Mouse (Mus musculus) stomach, adult 2 months (tissue): ENCODE data around the gene Pgam1. TPM values are rescaled to one million over a fixed set of nuclear protein-coding genes. Genes with fewer than 3 reads are reported as not detected.

Source experiments
- polyA plus RNA-seq: library from polyadenylated mRNA; depleted of rRNA; stranded (reverse); fragments of >200 nt; gene quantifications from 2 replicates; pipeline ENCODE4 v1.2.3, GENCODE M21; 2012; rRNA removed

The Pgam1 gene
- polyA plus RNA-seq, result 105 and 148 TPM in 2 replicates

DNA sequence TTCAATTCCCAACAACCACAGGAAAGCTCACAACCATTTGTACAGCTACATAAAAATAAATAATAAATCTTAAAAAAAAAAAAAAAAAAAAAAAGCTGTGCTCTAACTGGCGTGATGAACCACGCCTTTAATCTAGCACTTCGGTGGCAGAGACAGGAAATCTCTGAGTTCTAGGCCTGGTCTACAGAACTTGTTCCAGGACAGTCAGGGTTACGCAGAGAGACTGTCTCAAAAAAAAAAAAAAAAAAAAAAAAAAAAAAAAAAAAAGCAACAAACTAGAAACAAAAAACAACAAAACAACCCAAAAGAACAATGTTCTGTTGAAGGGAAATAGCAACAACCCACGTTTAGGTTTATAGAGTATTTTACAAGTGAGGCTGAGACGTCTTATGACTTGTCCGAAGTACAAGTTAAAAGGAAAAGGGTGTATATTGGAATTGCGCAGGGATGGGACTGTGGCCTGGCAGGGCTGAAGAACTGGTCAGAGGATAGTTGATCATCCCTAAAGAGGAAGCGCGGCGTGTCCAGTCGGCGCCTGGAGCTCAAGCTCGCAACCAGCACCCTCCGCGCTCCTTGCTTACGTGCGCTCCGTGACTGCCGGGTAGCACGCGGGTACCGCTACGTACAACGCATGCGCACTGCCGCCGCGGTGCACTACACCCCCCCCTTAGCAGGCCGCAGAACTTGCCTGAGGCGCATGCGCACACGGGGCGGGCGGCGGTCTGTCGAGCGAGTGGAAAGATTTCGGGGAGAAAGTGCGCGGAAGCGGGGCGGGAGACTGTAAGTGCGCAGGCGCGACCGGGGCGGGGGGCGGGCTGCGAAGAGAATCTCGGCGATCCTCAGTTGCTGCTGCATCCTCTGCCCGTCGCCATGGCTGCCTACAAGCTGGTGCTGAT lies at the start of gene Pgam1:
Gene Pgam1 (plus strand): TSS at position 746 of the 896 bp plus-strand sequence.

DNA sequence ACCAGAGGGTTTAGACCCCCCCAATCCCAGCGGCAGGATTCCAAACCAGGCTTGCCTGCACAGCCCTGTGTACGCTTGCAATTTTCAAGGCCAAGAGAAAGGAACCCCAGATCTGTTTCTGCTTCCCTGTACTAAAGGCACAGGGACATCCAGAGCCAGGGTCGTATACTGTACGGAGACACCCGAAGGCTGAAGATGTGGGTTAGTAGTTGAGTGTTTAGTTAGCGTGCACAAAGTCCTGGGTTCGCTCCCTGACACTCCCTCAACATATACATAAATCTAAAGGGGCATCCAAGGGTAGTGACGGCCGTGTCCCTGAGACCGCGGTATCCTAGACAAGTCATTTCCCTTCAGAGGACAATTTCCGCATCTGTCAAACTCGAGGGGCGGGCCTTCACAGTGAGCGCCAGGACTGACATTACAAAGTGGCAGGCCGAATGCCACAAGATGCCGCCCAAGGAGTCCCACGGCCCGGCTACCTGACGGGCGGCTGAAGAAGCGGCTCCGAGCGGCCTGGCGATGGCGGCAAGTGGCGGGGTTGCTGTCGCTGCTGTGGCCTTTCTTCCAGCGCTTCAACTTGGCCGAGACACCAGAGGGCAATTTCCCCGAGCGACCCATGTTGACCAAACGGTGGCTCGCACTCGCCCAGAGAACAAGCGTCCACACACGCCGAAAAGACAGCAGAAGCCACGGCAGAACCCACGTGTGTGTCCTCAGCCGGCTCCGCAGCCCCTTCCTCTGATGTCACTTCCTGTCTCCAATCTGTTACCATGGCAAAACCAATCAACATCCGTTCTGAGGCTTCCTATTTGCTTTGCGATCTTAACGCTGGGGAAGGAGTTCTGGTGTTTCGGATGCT lies 16.0 kb upstream of the Pgam1 start, which contains the start of gene Rrp12:
Gene Rrp12 (minus strand): TSS at position 714 of the 859 bp plus-strand sequence.

GRCm38 (mm10) chr19:41933179-41934086 lies 21.7 kb downstream of the Pgam1 start, which contains the start of the genes Exosc1 and Zdhhc16:
TSS of gene Exosc1 (minus strand) at chr19:41933423.
TSS of gene Zdhhc16 (plus strand) at chr19:41933480.

Other genes starting within 250 kb of the Pgam1 start
- gene Slit1, start 168.3 kb upstream of the Pgam1 start, polyA plus RNA-seq, result 0.18 and 0.56 TPM in 2 replicates
- gene Arhgap19, start 109.9 kb upstream of the Pgam1 start, polyA plus RNA-seq, result 0.30 and 0.45 TPM in 2 replicates
- gene Frat1, start 82.0 kb upstream of the Pgam1 start, polyA plus RNA-seq, result 3.8 and 5.9 TPM in 2 replicates
- 3.4 and 5.8 TPM in 2 replicates for gene Frat2, start 63.8 kb upstream of the Pgam1 start, polyA plus RNA-seq
- gene Rrp12, start 15.8 kb upstream of the Pgam1 start, polyA plus RNA-seq, result 1.9 and 2.7 TPM in 2 replicates
- gene Exosc1, start 21.5 kb downstream of the Pgam1 start, polyA plus RNA-seq, result 2.5 and 3.4 TPM in 2 replicates
- gene Zdhhc16, start 21.6 kb downstream of the Pgam1 start, polyA plus RNA-seq, result 29.1 and 32.4 TPM in 2 replicates
- gene Mms19, start 69.2 kb downstream of the Pgam1 start, polyA plus RNA-seq, result 19.0 and 22.6 TPM in 2 replicates
- 15.6 and 23.6 TPM in 2 replicates for gene Ubtd1, start 69.8 kb downstream of the Pgam1 start, polyA plus RNA-seq
- 0.09 TPM in 1 of 2 replicates, not detected in the other for gene Ankrd2, start 124.1 kb downstream of the Pgam1 start, polyA plus RNA-seq
- gene Hoga1, start 133.7 kb downstream of the Pgam1 start, polyA plus RNA-seq, result 0.39 and 0.90 TPM in 2 replicates
- not detected in 2 replicates for gene 4933411K16Rik, start 140.3 kb downstream of the Pgam1 start, polyA plus RNA-seq
- gene Morn4, start 174.4 kb downstream of the Pgam1 start, polyA plus RNA-seq, result 2.2 and 2.4 TPM in 2 replicates
- 13.3 and 18.7 TPM in 2 replicates for gene Pi4k2a, start 178.5 kb downstream of the Pgam1 start, polyA plus RNA-seq
- 37.5 and 71.1 TPM in 2 replicates for gene Avpi1, start 217.1 kb downstream of the Pgam1 start, polyA plus RNA-seq
- 60.6 and 81.2 TPM in 2 replicates for gene Marveld1, start 235.5 kb downstream of the Pgam1 start, polyA plus RNA-seq